8 mouse cellular contexts compared by ENCODE assay signal in genomic region chr11:60932503-60933020, GRCm38 (mm10). TPM values are rescaled to one million over a fixed set of nuclear protein-coding genes. Genes with fewer than 3 reads are reported as not detected.
DNase-seq lines count a peak whose midpoint lies in the region; ATAC-seq and TF ChIP-seq lines count a peak whose summit lies in the region.

No protein-coding gene starts in this region.

- no peak for TF ChIP-seq POLR2A in myocyte (IDR thresholded peaks at IDR 0.05; ENCODE audit: insufficient read length, low read depth)

- peak; percentile 42 for DNase-seq in CD4-positive, CD25-positive, alpha-beta regulatory T cell, adult 2 months (ENCODE audit: low read depth, low spot score)
- no peak for DNase-seq in neural tube, embryonic 11.5 days (ENCODE audit: low spot score)
- DNase-seq in neural tube, embryonic 10.5 days (ENCODE audit: extremely low spot score, low spot score), result no peak
- peak; percentile 61 for DNase-seq in induced T-regulatory cell, adult 2 months (ENCODE audit: low read depth)
- no peak for DNase-seq in ovary, postnatal 36 days (ENCODE audit: low spot score)
- no peak for DNase-seq in right cerebral cortex, adult 18-20 months

- H3K9ac ChIP-seq in neural tube, embryonic 11.5 days (ENCODE audit: low read length), result peak overlapping the region; percentile 84

- 10% methylated on average over 7 of the region's 7 CpGs for WGBS in neural tube, embryonic 11.5 days

- peak overlapping the region; percentile 91 for H3K4me2 ChIP-seq in neural tube, embryonic 11.5 days (ENCODE audit: low read depth)
- H3K4me2 ChIP-seq in myocyte (ENCODE audit: low read depth), result peak overlapping the region; percentile 97

- H3K4me3 ChIP-seq in neural tube, embryonic 11.5 days (ENCODE audit: low read depth, low read length), result peak overlapping the region; percentile 86
- peak overlapping the region; percentile 57 for H3K4me3 ChIP-seq in myocyte

- ATAC-seq in CD4-positive, CD25-positive, alpha-beta regulatory T cell, adult 4 months, result no peak
- no peak for ATAC-seq in neural tube, embryonic 11.5 days (ENCODE audit: insufficient read depth, low FRiP score, low TSS enrichment)

- no peak overlapping the region for H3K27ac ChIP-seq in neural tube, embryonic 11.5 days (ENCODE audit: low read depth, low read length)

- peak overlapping the region; percentile 39 for H3ac ChIP-seq in myocyte (ENCODE audit: control insufficient read depth, insufficient read length)

- peaks cover 12% of the 10 kb centered on the region for H3K4me1 ChIP-seq in neural tube, embryonic 11.5 days (ENCODE audit: control insufficient read depth, insufficient read depth, low read length)

- peaks cover 56% of the 10 kb centered on the region for H3K79me2 ChIP-seq in myocyte (ENCODE audit: control insufficient read depth, insufficient read depth)

- H3K9me3 ChIP-seq in neural tube, embryonic 11.5 days (ENCODE audit: control insufficient read depth, low read length), result no peaks in the 10 kb centered on the region

- H3K27me3 ChIP-seq in neural tube, embryonic 11.5 days (ENCODE audit: control insufficient read depth, insufficient read depth, low read length), result no peaks in the 10 kb centered on the region
- no peaks in the 10 kb centered on the region for H3K27me3 ChIP-seq in myocyte (ENCODE audit: control insufficient read depth, insufficient read depth, insufficient read length)

- no peaks in the 10 kb centered on the region for H3K36me3 ChIP-seq in neural tube, embryonic 11.5 days (ENCODE audit: control insufficient read depth, insufficient read depth, low read length)
- peaks cover 3% of the 10 kb centered on the region for H3K36me3 ChIP-seq in myocyte (ENCODE audit: control insufficient read depth, insufficient read depth)

TF ChIP-seq in myocyte, 11 proteins besides CTCF, POLR2A, EP300 and RAD21:
- TF ChIP-seq REST (IDR thresholded peaks at IDR 0.05; ENCODE audit: insufficient read depth, insufficient read length) (no peak), USF1 (IDR thresholded peaks at IDR 0.05; ENCODE audit: low read depth) (no peak), POLR2AphosphoS2 (IDR thresholded peaks at IDR 0.05; ENCODE audit: insufficient read length, low read depth) (no peak), MYOG (IDR thresholded peaks at IDR 0.05; ENCODE audit: control insufficient read depth in 1 of 3, insufficient read depth in 1 of 3, insufficient read length in 2 of 3, low read depth in 2 of 3) (no peak), TCF12 (IDR thresholded peaks at IDR 0.05; ENCODE audit: insufficient read depth, poor library complexity, severe bottlenecking) (no peak), MYOD1 (IDR thresholded peaks at IDR 0.05; ENCODE audit: control insufficient read depth in 1 of 3, insufficient read length in 2 of 3, low read depth in 2 of 3) (no peak), SRF (IDR thresholded peaks at IDR 0.05; ENCODE audit: control insufficient read depth, insufficient read length, low read depth) (no peak), CEBPB (IDR thresholded peaks at IDR 0.05; ENCODE audit: insufficient read depth, poor library complexity, severe bottlenecking) (no peak), E2F4 (IDR thresholded peaks at IDR 0.05; ENCODE audit: insufficient read depth) (no peak), TCF3 (IDR thresholded peaks at IDR 0.05; ENCODE audit: insufficient read length, low read depth) (no peak), MAX (IDR thresholded peaks at IDR 0.05; ENCODE audit: low read depth) (no peak)
TF ChIP-seq in myocyte: peak in this region for 0.

RNA-seq across cellular contexts. Expression of gene Map2k3, which starts 0.7 kb away (rescaled TPM):
- 10 to 100 TPM; 48.1 to 70.2 TPM for polyA plus RNA-seq in CD4-positive, CD25-positive, alpha-beta regulatory T cell, adult 4 months (2017; shearing (Covaris generic))
- 48.3 and 52.2 TPM in 2 replicates for polyA plus RNA-seq in neural tube, embryonic 11.5 days (2014; fragmentation: Nextera tagmentation; extraction: Ambion mirVana)
- polyA plus RNA-seq in myocyte (2012; fragmentation: generic; extraction: Trizol), result 68.5 TPM

RNA-seq across cellular contexts. Expression of gene Natd1, which starts 18.0 kb away (rescaled TPM):
- 1 to 10 TPM; 6.9 to 9.9 TPM for polyA plus RNA-seq in CD4-positive, CD25-positive, alpha-beta regulatory T cell, adult 4 months (2017; shearing (Covaris generic))
- polyA plus RNA-seq in neural tube, embryonic 11.5 days (2014; fragmentation: Nextera tagmentation; extraction: Ambion mirVana), result 26.1 and 29.7 TPM in 2 replicates
- polyA plus RNA-seq in myocyte (2012; fragmentation: generic; extraction: Trizol), result 20.0 TPM

RNA-seq across cellular contexts. Expression of gene Tmem11, which starts 53.5 kb away (rescaled TPM):
- polyA plus RNA-seq in CD4-positive, CD25-positive, alpha-beta regulatory T cell, adult 4 months (2017; shearing (Covaris generic)), result 10 to 100 TPM; 33.2 to 36.9 TPM
- 63.7 and 64.7 TPM in 2 replicates for polyA plus RNA-seq in neural tube, embryonic 11.5 days (2014; fragmentation: Nextera tagmentation; extraction: Ambion mirVana)
- 68.7 TPM for polyA plus RNA-seq in myocyte (2012; fragmentation: generic; extraction: Trizol)

Comparison
In these comparisons a context has a peak if more than half of its experiments do, and no peak if none do; other contexts are left out.
1. DNase-seq: peak in CD4-positive, CD25-positive, alpha-beta regulatory T cell, adult 2 months (single experiment) and induced T-regulatory cell, adult 2 months (single experiment); none in neural tube, embryonic 11.5 days (single experiment), neural tube, embryonic 10.5 days (single experiment), ovary, postnatal 36 days (single experiment) and right cerebral cortex, adult 18-20 months (single experiment).